Mouse (Mus musculus) Patski (cell line): ENCODE results near the gene Gm49378. TPM values are rescaled to one million over a fixed set of nuclear protein-coding genes. Genes with fewer than 3 reads are reported as not detected.

Experiments
- ATAC-seq: fragments of 100-300 bp; one replicate; pipeline ENCODE4 v1.8.0; 2021
- CTCF ChIA-PET: fragments of 350-600 bp; sonication (Branson Sonifier 250); formaldehyde crosslinking; loops from one replicate; lab custom pipeline; 2022; ENCODE audit warnings: inconsistent platforms; lab: Charles Lee
- POLR2A ChIA-PET: fragments of 350-600 bp; sonication (Branson Sonifier 250); formaldehyde crosslinking; loops from one replicate; lab custom pipeline; 2022; ENCODE audit warnings: antibody characterized with exemption, inconsistent platforms; lab: Charles Lee
- DNase-seq: peaks from one replicate; pipeline ENCODE4 v3.0.0-alpha.2; 2011; ENCODE audit warnings: low read depth, low spot score
- H3K27me3 ChIP-seq: fragments of 371-371 bp; one replicate; pipeline ENCODE4 v1.5.1; 2021
- CTCF ChIP-seq: fragments of 100-300 bp; IDR thresholded peaks from one replicate; pipeline ENCODE4 v1.5.1; 2021
- in situ Hi-C: fragments of 300-500 bp; cut with MboI; formaldehyde crosslinking; loops from 3 replicates; pipeline ENCODE4 v1.11.1; 2018; ENCODE audit warnings: low pct_unique_long_range_greater_than_20kb, mixed read lengths
- polyA plus RNA-seq: library from polyadenylated mRNA; unstranded; gene quantifications from one replicate; pipeline ENCODE4 v1.2.3, GENCODE M21; 2021

Gene Gm49378
- polyA plus RNA-seq, 1 experiment from 2014 or later = 1.5 TPM

GRCm38 (mm10) chr14:55608339-55608738 is 29.4 kb downstream of the Gm49378 start:
- ATAC-seq (no peak), DNase-seq (no peak)
- no peaks in the 10 kb centered on the region for H3K27me3 ChIP-seq
- no peak for TF ChIP-seq CTCF
- in situ Hi-C loops = no loop called here
- ChIA-PET CTCF (no interaction called here), POLR2A (interaction anchor here (1.2 kb wide), 1 partner anchor 45 kb away, joined by 3 read pairs; no protein-coding TSS in a partner anchor)

DNA sequence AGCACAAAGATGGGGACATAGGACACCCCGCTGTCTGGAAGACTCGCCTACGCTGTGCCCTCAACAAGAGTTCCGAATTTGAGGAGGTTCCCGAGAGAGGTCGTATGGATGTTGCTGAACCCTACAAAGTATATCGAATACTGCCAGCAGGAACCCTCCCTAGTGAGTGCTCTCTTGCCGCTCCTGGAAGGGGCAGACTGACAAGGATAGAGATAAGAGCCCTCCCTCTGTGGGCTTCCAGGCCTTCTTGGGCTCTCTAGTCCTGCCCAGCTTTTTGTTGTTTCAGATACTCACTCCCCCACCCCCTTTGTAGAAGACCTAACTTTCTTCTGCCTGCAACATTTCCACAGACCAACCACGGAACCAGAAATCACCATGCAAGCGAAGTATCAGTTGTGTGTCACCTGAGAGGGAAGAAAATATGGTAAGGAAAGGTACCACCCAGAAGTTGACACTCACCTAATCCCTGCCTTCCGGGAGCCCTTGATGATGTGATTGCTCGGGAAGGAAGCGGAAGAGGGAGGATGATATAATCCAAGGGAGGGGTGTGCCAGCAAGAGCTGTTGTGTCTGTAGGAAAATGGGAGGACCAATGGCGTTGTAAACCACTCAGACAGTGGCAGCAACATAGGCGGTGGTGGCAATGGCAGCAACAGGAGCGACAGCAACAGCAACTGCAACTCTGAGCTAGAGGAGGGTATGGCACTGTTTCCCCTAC is 31.8 kb downstream of the Gm49378 start:
- ChIA-PET CTCF (no interaction called here), POLR2A (interaction anchor here (0.7 kb wide), 1 partner anchor 40 kb away, joined by 3 read pairs; no protein-coding TSS in a partner anchor)
- in situ Hi-C loops = no loop called here
- TF ChIP-seq CTCF = no peak
- no peaks in the 10 kb centered on the region for H3K27me3 ChIP-seq
- ATAC-seq = no peak
- DNase-seq = no peak

DNA sequence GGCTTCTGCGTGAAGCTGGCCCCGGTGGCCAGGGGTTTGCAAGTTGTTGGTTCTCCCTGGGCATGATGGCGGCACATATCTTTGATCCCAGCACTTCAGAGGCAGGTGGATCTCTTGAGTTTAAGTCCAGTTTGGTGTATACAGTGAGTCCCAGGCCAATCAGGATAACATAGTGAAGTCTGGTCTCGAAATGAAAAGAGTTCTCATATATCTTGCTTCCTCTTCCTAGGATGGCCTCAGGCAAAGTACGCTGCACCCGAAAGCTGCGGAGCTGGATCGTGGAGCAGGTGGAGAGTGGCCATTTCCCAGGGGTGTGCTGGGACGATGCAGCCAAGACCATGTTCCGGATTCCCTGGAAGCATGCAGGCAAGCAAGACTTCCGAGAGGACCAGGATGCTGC is 32.9 kb downstream of the Gm49378 start:
- TF ChIP-seq CTCF = no peak
- in situ Hi-C loops = no loop called here
- ATAC-seq (no peak), DNase-seq (no peak)
- H3K27me3 ChIP-seq = no peaks in the 10 kb centered on the region
- CTCF ChIA-PET = no interaction called here
- POLR2A ChIA-PET = interaction anchor here (0.6 to 1.0 kb wide), 2 partner anchors 13 to 29 kb away, joined by 3 read pairs; partner anchors contain the start of gene Rnf31

- TF ChIP-seq CTCF = no peak
- ChIA-PET CTCF (interaction anchor here (0.9 kb wide), 1 partner anchor 9 kb away, joined by 3 read pairs; no protein-coding TSS in a partner anchor), POLR2A (interaction anchor here (0.6 to 1.0 kb wide), 2 partner anchors 12 to 30 kb away, joined by 3 read pairs; partner anchors contain the start of gene Rnf31)
- H3K27me3 ChIP-seq = no peaks in the 10 kb centered on the region
- ATAC-seq = peak; percentile 95
- DNase-seq = peak; percentile 80
- in situ Hi-C loops = no loop called here
These were observed 33.8 kb downstream of the Gm49378 start for GRCm38 (mm10) chr14:55603633-55604576.

DNA sequence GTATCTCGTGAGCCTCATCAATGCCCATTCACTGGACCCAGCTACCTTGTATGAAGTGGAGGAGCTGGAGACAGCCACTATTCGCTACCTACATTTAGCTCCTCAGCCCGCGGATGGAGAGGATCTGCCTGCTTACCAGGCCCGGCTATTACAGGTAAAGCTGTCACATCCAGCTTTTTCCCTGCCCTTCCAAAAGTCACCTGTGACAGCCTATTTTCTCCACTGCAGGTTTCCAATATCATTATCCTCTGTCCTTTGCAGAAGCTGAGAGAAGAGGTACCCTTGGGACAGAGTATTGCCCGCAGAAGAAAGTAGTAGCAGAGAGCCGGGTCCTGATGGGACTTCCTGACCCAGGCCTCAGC is 34.4 kb downstream of the Gm49378 start, which contains the start of gene Irf9:
TSS of gene Irf9 (plus strand) at position 301 of the 362 bp plus-strand sequence.
- no peaks in the 10 kb centered on the region for H3K27me3 ChIP-seq
- no peak for TF ChIP-seq CTCF
- in situ Hi-C loops = no loop called here
- DNase-seq (no peak), ATAC-seq (no peak)
- ChIA-PET POLR2A (interaction anchor here (1.3 kb wide), 1 partner anchor 43 kb away, joined by 3 read pairs; the partner anchor contains the start of genes A730061H03Rik and Dcaf11), CTCF (interaction anchor here (0.9 kb wide), 1 partner anchor 9 kb away, joined by 3 read pairs; no protein-coding TSS in a partner anchor)

- no peak for TF ChIP-seq CTCF
These were observed 38.9 kb downstream of the Gm49378 start for GRCm38 (mm10) chr14:55598521-55599390.

DNA sequence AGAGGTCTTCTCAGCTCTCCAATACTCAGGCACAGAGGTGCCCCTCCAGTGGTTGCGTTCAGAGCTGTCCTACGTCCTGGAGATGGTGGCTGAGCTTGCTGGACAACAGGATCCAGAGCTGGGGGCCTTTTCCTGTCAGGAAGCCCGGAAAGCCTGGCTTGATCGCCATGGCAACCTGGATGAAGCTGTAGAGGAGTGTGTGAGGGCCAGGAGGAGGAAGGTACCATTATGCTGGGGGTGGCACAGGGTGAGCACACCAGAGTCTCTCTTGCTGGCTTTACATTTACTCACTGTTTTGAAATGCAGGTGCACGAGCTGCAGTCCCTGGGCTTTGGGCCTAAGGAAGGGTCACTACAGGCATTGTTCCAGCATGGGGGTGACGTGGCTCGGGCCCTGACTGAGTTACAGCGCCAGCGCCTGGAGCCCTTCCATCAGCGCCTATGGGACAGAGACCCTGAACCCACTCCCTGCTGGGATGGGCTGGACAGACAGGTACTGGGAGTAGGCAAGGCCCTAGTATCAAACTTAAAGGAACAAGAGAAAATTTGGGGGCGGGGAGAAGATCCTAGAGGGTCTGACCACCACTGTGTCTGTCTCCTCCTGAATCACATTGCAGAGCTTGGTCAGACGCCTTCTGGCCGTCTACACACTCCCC is 41.5 kb downstream of the Gm49378 start:
- DNase-seq (no peak), ATAC-seq (no peak)
- POLR2A ChIA-PET = interaction anchor here (0.7 kb wide), 1 partner anchor 55 kb away, joined by 6 read pairs; no protein-coding TSS in a partner anchor
- no peak for TF ChIP-seq CTCF
- in situ Hi-C loops = loop anchor here (25.0 kb wide), 1 partner anchor 709 kb away; the partner anchor contains the start of genes Bcl2l2, Gm20521, Pabpn1 and Ppp1r3e
- CTCF ChIA-PET = no interaction called here
- H3K27me3 ChIP-seq = no peaks in the 10 kb centered on the region

More at GRCm38 (mm10) chr14:55598521-55599390, 38.9 kb downstream of the Gm49378 start:
- POLR2A ChIA-PET = no interaction called here
- ATAC-seq (no peak), DNase-seq (no peak)
- in situ Hi-C loops = loop anchor here (25.0 kb wide), 1 partner anchor 711 kb away; the partner anchor contains the start of genes Bcl2l2, Gm20521, Pabpn1 and Ppp1r3e
- CTCF ChIA-PET = interaction anchor here (1.4 kb wide), 1 partner anchor 10 kb away, joined by 3 read pairs; no protein-coding TSS in a partner anchor
- H3K27me3 ChIP-seq = no peaks in the 10 kb centered on the region

- ChIA-PET POLR2A (interaction anchor here (0.6 to 1.4 kb wide), 3 partner anchors 12 to 1204 kb away, joined by 3 to 4 read pairs (median 3); no protein-coding TSS in a partner anchor), CTCF (interaction anchor here (1.0 kb wide), 1 partner anchor 10 kb away, joined by 4 read pairs; no protein-coding TSS in a partner anchor)
- TF ChIP-seq CTCF = no peak
- DNase-seq = no peak
- ATAC-seq = no peak
- no peaks in the 10 kb centered on the region for H3K27me3 ChIP-seq
- in situ Hi-C loops = loop anchor here (25.0 kb wide), 1 partner anchor 705 kb away; the partner anchor contains the start of genes Bcl2l2, Gm20521, Pabpn1 and Ppp1r3e
These were observed 45.5 kb downstream of the Gm49378 start for GRCm38 (mm10) chr14:55592226-55592625.
